Mouse (Mus musculus): ENCODE measurements at regions not wholly inside any gene's neighbourhood (a gene's known extent, or its start where the extent isn't known, plus 50 kb on each side); places are given as distances from the start of the nearest gene placed in this dataset.

DNA sequence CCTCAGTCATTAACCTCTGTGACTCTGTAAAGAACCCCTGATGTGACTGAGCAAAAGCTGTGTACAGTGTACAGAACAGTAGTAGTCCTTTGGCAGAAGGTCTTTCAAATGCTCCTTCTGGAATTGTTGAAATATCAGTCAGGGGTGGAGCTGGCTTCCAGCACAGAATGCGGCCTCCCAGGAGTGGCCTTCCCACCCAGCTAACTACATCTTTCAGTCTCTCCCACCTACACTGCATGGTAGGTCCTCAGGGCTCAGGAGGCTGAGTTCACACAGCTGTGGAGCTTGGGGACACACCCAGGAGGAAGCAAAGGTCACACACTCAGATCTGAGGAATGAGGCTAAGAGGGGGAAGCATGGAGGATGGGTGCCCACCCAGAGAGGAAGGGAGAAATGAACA is 495.3 kb downstream of the Ccdc171 start:
- H3K4me1 ChIP-seq = no peaks in the 10 kb centered on the region
- H3K9ac ChIP-seq = no peak overlapping the region
- no peak for ATAC-seq (replicated peaks)
- no peak overlapping the region for H3K4me2 ChIP-seq
- H3K27ac ChIP-seq = no peak overlapping the region
- no peaks in the 10 kb centered on the region for H3K27me3 ChIP-seq (replicated peaks)
- WGBS = 88% methylated on average over 1 of the region's 1 CpGs
- no peaks in the 10 kb centered on the region for H3K36me3 ChIP-seq (replicated peaks)
- no peak overlapping the region for H3K4me3 ChIP-seq
- no peaks in the 10 kb centered on the region for H3K9me3 ChIP-seq

GRCm38 (mm10) chr4:84022323-84022722 is 497.0 kb downstream of the Ccdc171 start:
- WGBS = 86% methylated on average over 7 of the region's 7 CpGs
- no peak for ATAC-seq (replicated peaks)

GRCm38 (mm10) chr4:84026144-84026543 is 500.8 kb downstream of the Ccdc171 start:
- no peak overlapping the region for H3K4me2 ChIP-seq
- H3K9me3 ChIP-seq = no peaks in the 10 kb centered on the region
- no peak overlapping the region for H3K4me3 ChIP-seq
- ATAC-seq (replicated peaks) = no peak
- H3K27ac ChIP-seq = no peak overlapping the region
- no peak overlapping the region for H3K9ac ChIP-seq
- WGBS = 66% methylated on average over 8 of the region's 8 CpGs
- H3K27me3 ChIP-seq (replicated peaks) = no peaks in the 10 kb centered on the region
- no peaks in the 10 kb centered on the region for H3K4me1 ChIP-seq
- no peaks in the 10 kb centered on the region for H3K36me3 ChIP-seq (replicated peaks)

More at GRCm38 (mm10) chr4:84022323-84022722, 497.0 kb downstream of the Ccdc171 start:
- Histone ChIP-seq H3K4me2 (no peak overlapping the region), H3K4me1 (no peaks in the 10 kb centered on the region), H3K9me3 (no peaks in the 10 kb centered on the region), H3K4me3 (no peak overlapping the region), H3K27ac (no peak overlapping the region), H3K36me3 (replicated peaks) (no peaks in the 10 kb centered on the region), H3K9ac (no peak overlapping the region), H3K27me3 (replicated peaks) (no peaks in the 10 kb centered on the region)

- WGBS = 21% methylated on average over 5 of the region's 5 CpGs
- no peak for ATAC-seq (replicated peaks)
- H3K4me2 ChIP-seq = no peak overlapping the region
Measured at GRCm38 (mm10) chr4:84028120-84028519, 502.8 kb downstream of the Ccdc171 start.

GRCm38 (mm10) chr4:84030916-84031315 is 505.6 kb downstream of the Ccdc171 start:
- no peak overlapping the region for H3K4me2 ChIP-seq
- no peak overlapping the region for H3K4me3 ChIP-seq
- H3K27ac ChIP-seq = no peak overlapping the region
- peaks cover 8% of the 10 kb centered on the region; the same call in 1 of the 2 replicates for H3K4me1 ChIP-seq
- ATAC-seq (replicated peaks) = no peak
- no peaks in the 10 kb centered on the region for H3K36me3 ChIP-seq (replicated peaks)
- H3K9ac ChIP-seq = no peak overlapping the region
- WGBS = 93% methylated on average over 5 of the region's 5 CpGs
- no peaks in the 10 kb centered on the region for H3K9me3 ChIP-seq
- no peaks in the 10 kb centered on the region for H3K27me3 ChIP-seq (replicated peaks)

More at GRCm38 (mm10) chr4:84028120-84028519, 502.8 kb downstream of the Ccdc171 start:
- peaks cover 8% of the 10 kb centered on the region; the same call in 1 of the 2 replicates for H3K4me1 ChIP-seq
- H3K27me3 ChIP-seq (replicated peaks) = no peaks in the 10 kb centered on the region
- H3K9me3 ChIP-seq = no peaks in the 10 kb centered on the region
- H3K4me3 ChIP-seq = no peak overlapping the region
- no peaks in the 10 kb centered on the region for H3K36me3 ChIP-seq (replicated peaks)
- H3K9ac ChIP-seq = no peak overlapping the region
- no peak overlapping the region for H3K27ac ChIP-seq

DNA sequence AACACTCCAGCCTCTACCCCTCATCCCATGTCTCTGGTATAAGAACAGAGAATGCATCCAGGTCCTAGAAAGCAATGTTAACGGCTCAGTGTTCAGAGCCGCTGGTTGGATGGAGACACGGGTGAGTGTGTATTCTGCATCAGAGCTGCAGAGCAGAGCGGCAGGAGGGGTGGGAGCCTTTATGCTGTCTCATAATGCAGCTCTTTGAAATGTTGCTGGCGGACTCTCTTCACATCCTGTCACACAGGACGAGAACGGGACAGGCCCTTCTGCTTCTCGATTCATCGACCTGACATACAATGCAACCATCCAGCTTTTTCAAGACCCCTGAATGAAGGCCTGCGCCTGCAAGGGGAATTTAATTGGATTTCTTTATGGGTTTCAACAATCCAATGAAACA is 507.2 kb downstream of the Ccdc171 start:
- Histone ChIP-seq H3K4me1 (peaks cover 8% of the 10 kb centered on the region; the same call in 1 of the 2 replicates), H3K27me3 (replicated peaks) (no peaks in the 10 kb centered on the region), H3K4me3 (no peak overlapping the region), H3K4me2 (peak overlapping the region; percentile 8; the same call in 1 of the 2 replicates), H3K9ac (no peak overlapping the region), H3K27ac (peak overlapping the region; percentile 14; the same call in 1 of the 2 replicates), H3K36me3 (replicated peaks) (no peaks in the 10 kb centered on the region), H3K9me3 (no peaks in the 10 kb centered on the region)
- WGBS = 14% methylated on average over 10 of the region's 10 CpGs
- peak; percentile 90 for ATAC-seq (replicated peaks)

GRCm38 (mm10) chr4:84035347-84035746 is 510.0 kb downstream of the Ccdc171 start:
- H3K36me3 ChIP-seq (replicated peaks) = no peaks in the 10 kb centered on the region
- H3K9ac ChIP-seq = no peak overlapping the region
- H3K9me3 ChIP-seq = no peaks in the 10 kb centered on the region
- no peak for ATAC-seq (replicated peaks)
- H3K4me1 ChIP-seq = peaks cover 8% of the 10 kb centered on the region; the same call in 1 of the 2 replicates
- 100% methylated on average over 1 of the region's 1 CpGs for WGBS
- no peaks in the 10 kb centered on the region for H3K27me3 ChIP-seq (replicated peaks)
- H3K4me2 ChIP-seq = no peak overlapping the region
- no peak overlapping the region for H3K4me3 ChIP-seq
- no peak overlapping the region for H3K27ac ChIP-seq

- peaks cover 6% of the 10 kb centered on the region; the same call in 1 of the 2 replicates for H3K4me1 ChIP-seq
- no peaks in the 10 kb centered on the region for H3K27me3 ChIP-seq (replicated peaks)
- no peak overlapping the region for H3K4me3 ChIP-seq
- ATAC-seq (replicated peaks) = no peak
- no peaks in the 10 kb centered on the region for H3K9me3 ChIP-seq
- no peaks in the 10 kb centered on the region for H3K36me3 ChIP-seq (replicated peaks)
- H3K4me2 ChIP-seq = no peak overlapping the region
- no peak overlapping the region for H3K27ac ChIP-seq
- WGBS = 84% methylated on average over 3 of the region's 3 CpGs
- no peak overlapping the region for H3K9ac ChIP-seq
Measured at GRCm38 (mm10) chr4:84037535-84037934, 512.2 kb downstream of the Ccdc171 start.

DNA sequence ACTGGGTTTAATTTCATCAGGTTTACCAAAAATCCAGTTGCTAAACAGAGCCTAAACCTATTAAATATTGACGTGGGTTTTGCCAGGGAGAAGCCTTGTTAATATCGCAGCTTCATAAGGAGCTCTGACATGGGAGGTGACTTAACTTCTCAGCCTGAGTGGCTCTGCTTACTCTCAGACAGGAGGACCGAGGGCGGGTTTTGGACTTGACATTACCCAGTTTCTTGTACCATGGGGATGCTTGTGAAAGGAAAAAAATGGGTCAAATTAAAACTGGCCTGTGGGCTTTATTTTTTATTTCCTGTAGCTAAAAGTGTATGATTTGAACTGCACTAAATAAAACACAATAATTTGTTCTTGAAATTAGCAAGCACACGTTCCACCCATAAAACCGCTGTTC is 524.9 kb downstream of the Ccdc171 start:
- 80% methylated on average over 6 of the region's 6 CpGs for WGBS
- Histone ChIP-seq H3K9me3 (no peaks in the 10 kb centered on the region), H3K27me3 (replicated peaks) (no peaks in the 10 kb centered on the region), H3K36me3 (replicated peaks) (no peaks in the 10 kb centered on the region), H3K27ac (no peak overlapping the region), H3K4me2 (no peak overlapping the region), H3K4me3 (no peak overlapping the region), H3K4me1 (no peaks in the 10 kb centered on the region), H3K9ac (no peak overlapping the region)
- ATAC-seq (replicated peaks) = no peak

DNA sequence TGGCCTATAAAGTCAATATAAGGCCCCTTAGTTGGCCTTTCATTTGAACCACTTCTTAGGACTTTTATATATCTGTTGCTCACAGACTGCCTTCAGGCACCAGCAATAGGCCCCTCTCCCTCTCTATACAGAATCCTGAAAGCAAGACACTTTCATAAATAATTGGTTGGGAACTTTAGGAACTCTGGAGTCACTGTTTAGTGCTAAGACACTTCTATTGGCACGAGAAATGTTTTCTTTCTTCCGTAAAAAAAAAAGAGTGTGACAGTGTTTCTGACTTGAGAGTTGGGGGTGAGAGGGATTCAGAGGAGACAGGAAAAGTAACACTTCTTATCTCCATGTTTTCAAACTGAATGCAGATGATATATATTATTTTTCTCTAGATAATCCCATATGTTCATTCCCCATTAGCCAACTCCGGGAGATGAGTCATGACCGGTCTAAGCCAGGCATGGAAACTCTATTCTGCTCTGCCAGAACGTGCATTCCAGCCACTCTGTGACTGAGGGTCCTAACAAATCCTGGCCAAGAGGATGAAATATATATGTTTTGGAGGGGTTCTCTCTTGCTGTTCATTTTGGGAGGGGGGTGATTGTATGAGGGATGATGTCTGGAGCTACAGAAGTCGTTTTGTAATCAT is 531.6 kb downstream of the Ccdc171 start:
- H3K9me3 ChIP-seq = no peaks in the 10 kb centered on the region
- H3K27me3 ChIP-seq (replicated peaks) = no peaks in the 10 kb centered on the region
- H3K4me2 ChIP-seq = no peak overlapping the region
- no peak overlapping the region for H3K4me3 ChIP-seq
- H3K36me3 ChIP-seq (replicated peaks) = no peaks in the 10 kb centered on the region
- H3K4me1 ChIP-seq = no peaks in the 10 kb centered on the region
- 89% methylated on average over 6 of the region's 6 CpGs for WGBS
- no peak for ATAC-seq (replicated peaks)
- H3K9ac ChIP-seq = no peak overlapping the region
- H3K27ac ChIP-seq = no peak overlapping the region

DNA sequence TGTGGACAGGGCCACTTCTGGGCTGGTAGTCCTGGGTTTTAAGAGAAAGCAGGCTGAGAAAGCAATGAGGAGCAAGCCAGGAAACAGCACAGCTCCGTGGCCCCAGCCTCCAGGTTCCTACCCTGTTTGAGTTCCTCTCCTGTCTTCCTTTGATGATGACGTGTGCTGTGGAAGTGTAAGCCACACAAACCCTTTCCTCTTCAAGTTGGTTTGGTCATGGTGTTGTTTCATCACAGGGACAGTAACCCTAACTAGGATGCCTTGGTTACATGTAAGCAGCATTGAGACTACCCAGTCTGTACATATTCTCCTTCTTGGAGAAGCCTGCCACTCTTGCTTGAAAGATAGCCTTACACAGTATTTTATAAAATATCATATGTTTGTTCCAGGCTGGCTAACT is 534.8 kb downstream of the Ccdc171 start:
- no peak overlapping the region for H3K4me2 ChIP-seq
- no peaks in the 10 kb centered on the region for H3K27me3 ChIP-seq (replicated peaks)
- no peaks in the 10 kb centered on the region for H3K36me3 ChIP-seq (replicated peaks)
- no peak overlapping the region for H3K9ac ChIP-seq
- H3K9me3 ChIP-seq = no peaks in the 10 kb centered on the region
- no peak overlapping the region for H3K4me3 ChIP-seq
- H3K27ac ChIP-seq = no peak overlapping the region
- ATAC-seq (replicated peaks) = no peak
- peaks cover 6% of the 10 kb centered on the region; the same call in 1 of the 2 replicates for H3K4me1 ChIP-seq
- WGBS = 89% methylated on average over 2 of the region's 2 CpGs

- no peaks in the 10 kb centered on the region; the same call in 1 of the 2 replicates for H3K27me3 ChIP-seq (replicated peaks)
Measured at GRCm38 (mm10) chr4:84063755-84064154, 538.4 kb downstream of the Ccdc171 start.

More at GRCm38 (mm10) chr4:84063755-84064154, 538.4 kb downstream of the Ccdc171 start:
- WGBS = 51% methylated on average over 5 of the region's 5 CpGs
- Histone ChIP-seq H3K4me1 (peaks cover 6% of the 10 kb centered on the region; the same call in 1 of the 2 replicates), H3K9ac (no peak overlapping the region), H3K27ac (no peak overlapping the region), H3K4me2 (no peak overlapping the region), H3K4me3 (no peak overlapping the region), H3K9me3 (no peaks in the 10 kb centered on the region), H3K36me3 (replicated peaks) (no peaks in the 10 kb centered on the region)
- ATAC-seq (replicated peaks) = no peak

Measured in midbrain, embryonic 15.5 days (tissue).